Mouse (Mus musculus) forebrain, embryonic 14.5 days (tissue): Measurements from ENCODE around the gene 7420426K07Rik. TPM values are rescaled to one million over a fixed set of nuclear protein-coding genes. Genes with fewer than 3 reads are reported as not detected.
A peak's percentile ranks its signal among the peaks of the same experiment; 100 is the strongest.

Experiments used
- ATAC-seq: fragments of 200-750 bp; cut with Nextera tagmentation; 2 replicates; pipeline ENCODE4 v1.8.0; 2017; ENCODE audit warnings: mild to moderate bottlenecking, moderate library complexity
- DNase-seq: peaks from one replicate; pipeline ENCODE4 v3.0.0-alpha.2; 2015; ENCODE audit warnings: low spot score
- H3K27ac ChIP-seq: fragments of 300-500 bp; sonication (generic); 2 replicates; pipeline ENCODE4 v1.5.1; 2014; ENCODE audit warnings: low read depth, mild to moderate bottlenecking, control low read depth, low read length, moderate library complexity
- H3K27me3 ChIP-seq: fragments of 300-500 bp; sonication (generic); replicated peaks from 2 replicates; pipeline ENCODE4 v1.6.1; 2014; ENCODE audit warnings: low read length, control low read depth, mixed read lengths; ENCODE audit not compliant: control insufficient read depth, insufficient read depth
- H3K36me3 ChIP-seq: fragments of 300-500 bp; sonication (generic); 2 replicates; pipeline ENCODE4 v1.6.1; 2014; ENCODE audit warnings: low read length, control low read depth; ENCODE audit not compliant: control insufficient read depth, insufficient read depth
- H3K4me1 ChIP-seq: fragments of 300-500 bp; sonication (generic); 2 replicates; pipeline ENCODE4 v1.6.1; 2014; ENCODE audit warnings: antibody characterized with exemption, low read length, control low read depth; ENCODE audit not compliant: control insufficient read depth, insufficient read depth
- H3K4me2 ChIP-seq: fragments of 300-500 bp; sonication (generic); 2 replicates; pipeline ENCODE4 v1.6.1; 2014; ENCODE audit warnings: mild to moderate bottlenecking, control low read depth, low read length
- H3K4me3 ChIP-seq: fragments of 300-500 bp; sonication (generic); 2 replicates; pipeline ENCODE4 v1.5.1; 2014; ENCODE audit warnings: low read depth, low read length, control low read depth
- H3K9ac ChIP-seq: fragments of 300-500 bp; sonication (generic); 2 replicates; pipeline ENCODE4 v1.6.1; 2014; ENCODE audit warnings: mild to moderate bottlenecking, low read length, control low read depth, moderate library complexity
- H3K9me3 ChIP-seq: fragments of 300-500 bp; sonication (generic); replicated peaks from 2 replicates; pipeline ENCODE4 v1.6.1; 2016; ENCODE audit warnings: low read length, control low read depth, mixed read lengths; ENCODE audit not compliant: control insufficient read depth
- WGBS: fragments of 180-500 bp; shearing (Covaris S2); extraction: QIAGEN DNeasy Blood & Tissue Kit; methylation state at CpG from one replicate; pipeline ENCODE4 v1.1.7; 2014; 5-methylcytosine and 5-hydroxymethylcytosine counted together
- polyA plus RNA-seq: library from polyadenylated mRNA; unstranded; fragments of >200 nt; fragmentation: Nextera tagmentation; extraction: Ambion mirVana; gene quantifications from 2 replicates; pipeline ENCODE4 v1.2.1, GENCODE M21; 2014

Gene 7420426K07Rik
- polyA plus RNA-seq, 1 experiment from 2014 or later = not detected

GRCm38 (mm10) chr9:98932931-98933330 lies 30.0 kb downstream of the 7420426K07Rik start:
- Histone ChIP-seq H3K4me3 (no peak overlapping the region), H3K9ac (no peak overlapping the region), H3K27me3 (no peaks in the 10 kb centered on the region), H3K4me2 (no peak overlapping the region), H3K9me3 (no peaks in the 10 kb centered on the region), H3K27ac (no peak overlapping the region), H3K4me1 (no peaks in the 10 kb centered on the region), H3K36me3 (no peaks in the 10 kb centered on the region)
- no peak for DNase-seq
- WGBS = 11% methylated on average over 6 of the region's 6 CpGs
- ATAC-seq = no peak

- DNase-seq = no peak
- Histone ChIP-seq H3K4me3 (no peak overlapping the region), H3K27ac (no peak overlapping the region), H3K9ac (no peak overlapping the region), H3K9me3 (no peaks in the 10 kb centered on the region), H3K27me3 (no peaks in the 10 kb centered on the region), H3K4me1 (no peaks in the 10 kb centered on the region), H3K36me3 (no peaks in the 10 kb centered on the region), H3K4me2 (no peak overlapping the region)
- 14% methylated on average over 16 of the region's 16 CpGs for WGBS
- ATAC-seq = no peak
These were observed 32.4 kb downstream of the 7420426K07Rik start for GRCm38 (mm10) chr9:98935190-98935909.

GRCm38 (mm10) chr9:98939290-98939689 lies 36.4 kb downstream of the 7420426K07Rik start:
- no peak overlapping the region for H3K4me3 ChIP-seq
- H3K27me3 ChIP-seq = no peaks in the 10 kb centered on the region
- no peak for DNase-seq
- no peaks in the 10 kb centered on the region for H3K9me3 ChIP-seq
- no peak for ATAC-seq
- no peaks in the 10 kb centered on the region for H3K36me3 ChIP-seq
- no peaks in the 10 kb centered on the region for H3K4me1 ChIP-seq
- no peak overlapping the region for H3K4me2 ChIP-seq
- no peak overlapping the region for H3K9ac ChIP-seq
- no peak overlapping the region for H3K27ac ChIP-seq
- 21% methylated on average over 2 of the region's 2 CpGs for WGBS

- peaks cover 19% of the 10 kb centered on the region for H3K4me1 ChIP-seq
- no peak overlapping the region for H3K9ac ChIP-seq
- peaks cover 60% of the 10 kb centered on the region for H3K27me3 ChIP-seq
- peak; percentile 57 for DNase-seq
- no peak overlapping the region; the same call in 1 of the 2 replicates for H3K4me3 ChIP-seq
- ATAC-seq = no peak
- under 1% methylated on average over 40 of the region's 40 CpGs for WGBS
- peak overlapping the region; percentile 26; the same call in 1 of the 2 replicates for H3K4me2 ChIP-seq
- H3K27ac ChIP-seq = no peak overlapping the region
- H3K9me3 ChIP-seq = no peaks in the 10 kb centered on the region
- no peaks in the 10 kb centered on the region for H3K36me3 ChIP-seq
These were observed 49.5 kb downstream of the 7420426K07Rik start for GRCm38 (mm10) chr9:98952171-98953050.

- H3K9me3 ChIP-seq = no peaks in the 10 kb centered on the region
- no peak overlapping the region for H3K4me2 ChIP-seq
- no peaks in the 10 kb centered on the region for H3K36me3 ChIP-seq
- H3K27me3 ChIP-seq = peaks cover 67% of the 10 kb centered on the region
- DNase-seq (no peak), ATAC-seq (no peak)
- H3K27ac ChIP-seq = no peak overlapping the region
- 2% methylated on average over 4 of the region's 4 CpGs for WGBS
- H3K4me3 ChIP-seq = no peak overlapping the region
- H3K9ac ChIP-seq = no peak overlapping the region
- H3K4me1 ChIP-seq = peaks cover 19% of the 10 kb centered on the region
These were observed 50.4 kb downstream of the 7420426K07Rik start for GRCm38 (mm10) chr9:98953291-98953690.

- no peak overlapping the region for H3K4me3 ChIP-seq
- under 1% methylated on average over 9 of the region's 9 CpGs for WGBS
- peaks cover 19% of the 10 kb centered on the region for H3K4me1 ChIP-seq
- DNase-seq (no peak), ATAC-seq (no peak)
- H3K9me3 ChIP-seq = no peaks in the 10 kb centered on the region
- no peak overlapping the region for H3K27ac ChIP-seq
- H3K36me3 ChIP-seq = no peaks in the 10 kb centered on the region
- peaks cover 71% of the 10 kb centered on the region for H3K27me3 ChIP-seq
- no peak overlapping the region for H3K9ac ChIP-seq
- no peak overlapping the region for H3K4me2 ChIP-seq
These were observed 50.9 kb downstream of the 7420426K07Rik start for GRCm38 (mm10) chr9:98953830-98954229.

Other genes starting within 250 kb of the 7420426K07Rik start
- gene Prr23a1, start 60.6 kb upstream of the 7420426K07Rik start, polyA plus RNA-seq = 0.20 TPM in 1 of 2 replicates, not detected in the other
- gene Prr23a2, start 46.6 kb upstream of the 7420426K07Rik start, polyA plus RNA-seq = not detected in 2 replicates
- not detected in 2 replicates for gene Prr23a3, start 38.4 kb upstream of the 7420426K07Rik start, polyA plus RNA-seq
- 0.43 and 0.72 TPM in 2 replicates for gene Foxl2, start 52.2 kb downstream of the 7420426K07Rik start, polyA plus RNA-seq
- gene Faim, start 83.3 kb downstream of the 7420426K07Rik start, polyA plus RNA-seq = 104 and 105 TPM in 2 replicates
- not detected in 2 replicates for gene Gm1123, start 132.6 kb downstream of the 7420426K07Rik start, polyA plus RNA-seq
- 5.0 and 5.2 TPM in 2 replicates for gene Pik3cb, start 237.5 kb downstream of the 7420426K07Rik start, polyA plus RNA-seq